Mouse (Mus musculus) forebrain, embryonic 10.5 days (tissue): ENCODE data around the gene Gm28374. TPM values are rescaled to one million over a fixed set of nuclear protein-coding genes. Genes with fewer than 3 reads are reported as not detected.
A peak's percentile ranks its signal among the peaks of the same experiment; 100 is the strongest.

Experiments used
- DNase-seq: peaks from one replicate; pipeline ENCODE4 v3.0.0-alpha.2; 2017; ENCODE audit warnings: low spot score; ENCODE audit errors: extremely low spot score
- H3K27ac ChIP-seq: fragments of 300-500 bp; sonication (generic); 2 replicates; pipeline ENCODE4 v1.5.1; 2016; ENCODE audit warnings: mild to moderate bottlenecking
- H3K27me3 ChIP-seq: fragments of 300-500 bp; sonication (generic); 2 replicates; pipeline ENCODE4 v1.6.1; 2016; ENCODE audit warnings: mild to moderate bottlenecking; ENCODE audit not compliant: poor library complexity, severe bottlenecking
- H3K36me3 ChIP-seq: fragments of 300-500 bp; sonication (generic); replicated peaks from 2 replicates; pipeline ENCODE4 v1.6.1; 2016; ENCODE audit warnings: mild to moderate bottlenecking, moderate library complexity
- H3K4me1 ChIP-seq: fragments of 300-500 bp; sonication (generic); 2 replicates; pipeline ENCODE4 v1.6.1; 2016
- H3K4me3 ChIP-seq: fragments of 300-500 bp; sonication (generic); 2 replicates; pipeline ENCODE4 v1.5.1; 2016; ENCODE audit warnings: mild to moderate bottlenecking, moderate library complexity
- H3K9me3 ChIP-seq: fragments of 300-500 bp; sonication (generic); 2 replicates; pipeline ENCODE4 v1.6.1; 2016; ENCODE audit warnings: mild to moderate bottlenecking, moderate library complexity
- WGBS: fragments of 180-500 bp; shearing (Covaris S2); methylation state at CpG from one replicate; pipeline ENCODE4 v1.1.7; 2016; 5-methylcytosine and 5-hydroxymethylcytosine counted together
- polyA plus RNA-seq: library from polyadenylated mRNA; unstranded; fragments of >200 nt; fragmentation: Nextera tagmentation; extraction: Ambion mirVana; gene quantifications from 2 replicates; pipeline ENCODE4 v1.2.1, GENCODE M21; 2016

Gene Gm28374
- polyA plus RNA-seq, 1 experiment from 2014 or later, result 3.1 TPM

DNA sequence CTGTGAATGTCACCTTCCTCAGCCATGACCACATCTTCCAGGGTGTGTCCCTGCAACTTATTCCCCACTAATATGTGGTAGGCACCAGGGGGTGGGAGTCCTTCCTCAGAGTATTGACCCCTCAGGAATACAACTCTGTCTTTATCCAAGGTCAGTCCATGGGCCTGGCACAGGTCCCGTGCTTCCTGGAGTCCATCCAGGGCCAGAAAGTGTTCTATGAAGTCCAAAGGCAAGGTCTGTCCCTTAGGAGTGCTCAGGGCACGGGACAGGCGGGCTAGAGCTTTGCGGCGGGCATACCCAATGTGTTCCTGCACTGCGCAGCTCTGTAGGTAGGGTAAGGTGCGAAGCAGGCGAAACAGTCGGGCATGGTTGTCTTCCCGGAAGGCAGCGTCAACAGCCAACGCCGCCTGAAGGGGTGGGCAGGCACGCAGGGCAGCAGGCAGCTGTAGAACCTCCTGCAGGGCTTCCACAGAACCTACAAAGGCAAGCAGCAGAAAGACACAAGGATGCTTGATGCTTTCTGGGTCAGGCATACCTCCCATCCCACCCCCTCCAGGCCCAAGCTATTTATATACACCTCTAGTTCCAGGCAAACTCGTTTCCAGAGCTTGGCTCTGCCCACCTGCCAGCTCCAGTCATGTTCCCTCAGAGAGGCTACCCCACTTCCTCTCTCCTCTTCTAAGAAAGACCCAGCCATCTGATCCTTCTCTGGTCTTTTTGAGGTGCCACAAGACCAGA is 34.2 kb upstream of the Gm28374 start:
- no peak overlapping the region for H3K27ac ChIP-seq
- H3K27me3 ChIP-seq, result no peaks in the 10 kb centered on the region
- peaks cover 32% of the 10 kb centered on the region for H3K4me1 ChIP-seq
- H3K9me3 ChIP-seq, result no peaks in the 10 kb centered on the region
- DNase-seq, result no peak
- peak overlapping the region; percentile 96 for H3K4me3 ChIP-seq
- 94% methylated on average over 15 of the region's 15 CpGs for WGBS
- H3K36me3 ChIP-seq, result peaks cover 58% of the 10 kb centered on the region

GRCm38 (mm10) chr19:6113116-6113515 is 31.1 kb upstream of the Gm28374 start:
- DNase-seq, result no peak

DNA sequence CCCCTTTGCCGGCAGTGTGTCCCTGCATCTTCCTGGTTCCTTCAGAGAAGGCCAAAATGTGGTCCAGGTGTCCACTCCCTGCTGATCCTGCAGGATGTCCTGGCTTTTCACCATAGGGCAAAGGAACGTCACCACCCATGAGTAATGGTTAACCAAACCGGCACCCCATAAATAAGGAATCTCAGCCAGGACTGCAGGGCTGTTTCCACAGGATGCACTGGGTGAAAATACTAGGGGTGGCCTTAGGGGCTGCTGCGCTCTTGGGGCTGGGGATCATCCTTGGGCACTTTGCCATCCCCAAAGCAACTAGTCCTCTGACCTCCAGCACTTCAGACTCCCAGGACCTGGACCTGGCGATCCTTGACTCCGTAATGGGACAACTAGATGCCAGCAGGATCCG is 23.5 kb upstream of the Gm28374 start, which contains the start of gene Naaladl1:
Gene Naaladl1, plus strand, starts transcription at position 197 of the 400 bp plus-strand sequence.
- Histone ChIP-seq H3K27me3 (no peaks in the 10 kb centered on the region), H3K36me3 (peaks cover 13% of the 10 kb centered on the region), H3K4me3 (no peak within 1 kb of the TSS), H3K4me1 (peaks cover 9% of the 10 kb centered on the region), H3K9me3 (no peaks in the 10 kb centered on the region), H3K27ac (no peak within 1 kb of the TSS)
- 92% methylated on average over 7 of the region's 7 CpGs for WGBS
- no peak for DNase-seq

More at GRCm38 (mm10) chr19:6113116-6113515, 31.1 kb upstream of the Gm28374 start:
- no peak overlapping the region for H3K4me3 ChIP-seq
- peaks cover 58% of the 10 kb centered on the region for H3K36me3 ChIP-seq
- H3K9me3 ChIP-seq, result no peaks in the 10 kb centered on the region
- no peak overlapping the region for H3K27ac ChIP-seq
- H3K27me3 ChIP-seq, result no peaks in the 10 kb centered on the region
- WGBS, result 76% methylated on average over 6 of the region's 6 CpGs
- peaks cover 18% of the 10 kb centered on the region for H3K4me1 ChIP-seq

DNA sequence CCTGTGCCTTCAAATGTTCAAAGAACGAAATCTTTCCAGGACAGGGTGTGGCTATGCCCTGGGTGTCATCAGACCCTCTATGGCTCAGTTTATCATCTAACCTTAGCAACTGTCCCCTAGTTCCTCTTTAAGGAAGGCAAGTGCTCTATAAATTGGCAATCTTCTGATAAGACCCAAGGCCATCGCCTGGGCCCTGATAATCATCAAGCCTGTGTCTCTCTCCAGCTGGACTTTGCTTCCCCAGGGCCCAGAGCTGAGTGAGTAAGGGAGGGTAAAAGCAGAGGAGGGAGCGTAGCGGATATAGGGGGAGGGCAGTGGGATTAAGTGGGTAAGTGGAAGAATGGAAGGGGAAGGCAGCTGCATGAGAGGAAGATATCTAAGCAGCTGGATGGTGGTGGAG is 22.4 kb upstream of the Gm28374 start:
- H3K27me3 ChIP-seq, result no peaks in the 10 kb centered on the region
- no peak overlapping the region for H3K27ac ChIP-seq
- no peak overlapping the region for H3K4me3 ChIP-seq
- H3K36me3 ChIP-seq, result peaks cover 23% of the 10 kb centered on the region
- H3K9me3 ChIP-seq, result no peaks in the 10 kb centered on the region
- no peak for DNase-seq
- 87% methylated on average over 4 of the region's 4 CpGs for WGBS
- H3K4me1 ChIP-seq, result peaks cover 11% of the 10 kb centered on the region

DNA sequence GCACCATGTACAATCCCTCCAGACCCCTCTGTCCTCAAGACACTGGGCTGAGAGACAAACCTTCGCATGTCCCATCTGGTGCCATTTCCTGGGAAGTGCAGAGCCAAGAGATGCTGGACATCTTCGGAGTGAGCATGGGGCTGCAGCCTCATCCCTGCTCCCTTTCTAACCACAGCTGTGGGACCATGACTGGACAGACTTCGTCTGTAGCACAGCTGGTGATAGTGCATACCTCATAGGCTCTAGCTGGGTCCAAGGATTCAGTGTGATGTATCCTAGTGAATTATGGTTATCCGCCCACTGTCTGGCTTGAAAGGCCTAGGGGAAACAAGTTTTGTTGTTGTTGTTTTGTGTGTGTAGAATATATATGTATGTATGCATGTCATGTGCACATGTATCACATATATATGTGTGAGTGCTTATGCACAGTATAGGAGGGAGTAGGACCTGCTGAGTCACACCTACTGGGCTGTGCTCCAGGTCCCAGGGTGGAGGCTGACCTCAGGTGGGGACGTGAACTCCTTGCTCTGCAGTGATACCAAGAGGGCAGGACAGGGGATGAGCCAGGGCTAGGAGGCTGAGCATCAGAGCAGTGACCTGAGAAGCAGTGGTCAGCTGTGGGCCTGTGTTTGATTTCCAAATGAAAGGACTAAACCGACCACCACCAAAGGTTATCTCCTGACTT is 20.3 kb upstream of the Gm28374 start:
- H3K4me1 ChIP-seq, result peaks cover 11% of the 10 kb centered on the region
- 82% methylated on average over 6 of the region's 6 CpGs for WGBS
- H3K27me3 ChIP-seq, result no peaks in the 10 kb centered on the region
- DNase-seq, result no peak
- H3K36me3 ChIP-seq, result peaks cover 39% of the 10 kb centered on the region
- H3K9me3 ChIP-seq, result no peaks in the 10 kb centered on the region
- no peak overlapping the region for H3K4me3 ChIP-seq
- H3K27ac ChIP-seq, result no peak overlapping the region

DNA sequence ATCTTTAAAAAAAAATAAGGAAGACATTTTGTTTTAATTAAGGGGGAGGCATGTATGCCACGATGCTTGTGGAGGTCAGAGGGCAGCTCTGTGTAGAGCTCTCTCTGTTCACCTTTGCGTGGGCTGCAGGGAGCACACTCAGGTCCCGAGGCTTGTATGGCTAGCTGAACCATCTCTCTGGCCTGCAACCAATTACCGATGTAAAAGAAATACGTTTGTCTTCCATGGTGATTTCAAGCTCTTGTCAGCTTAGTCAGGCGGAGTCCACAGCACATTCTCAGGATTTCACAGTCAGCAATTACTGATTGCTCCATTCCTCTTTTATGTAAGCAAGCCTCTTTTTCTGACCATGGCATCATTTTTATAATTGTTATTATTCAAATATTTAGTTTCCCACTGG is 19.1 kb upstream of the Gm28374 start:
- no peak for DNase-seq
- no peak overlapping the region for H3K4me3 ChIP-seq
- WGBS, result 59% methylated on average over 6 of the region's 6 CpGs
- H3K27ac ChIP-seq, result no peak overlapping the region
- H3K36me3 ChIP-seq, result peaks cover 45% of the 10 kb centered on the region
- peaks cover 8% of the 10 kb centered on the region for H3K4me1 ChIP-seq
- no peaks in the 10 kb centered on the region for H3K27me3 ChIP-seq
- no peaks in the 10 kb centered on the region for H3K9me3 ChIP-seq

GRCm38 (mm10) chr19:6097847-6098246 is 15.8 kb upstream of the Gm28374 start:
- WGBS, result 86% methylated on average over 3 of the region's 3 CpGs
- Histone ChIP-seq H3K4me1 (peaks cover 8% of the 10 kb centered on the region), H3K36me3 (peaks cover 74% of the 10 kb centered on the region)

GRCm38 (mm10) chr19:6094119-6094518 is 12.1 kb upstream of the Gm28374 start, which contains the start of gene AC131692.1:
AC131692.1 (plus strand) TSS chr19:6094419.
- H3K36me3 ChIP-seq, result peaks cover 98% of the 10 kb centered on the region
- no peak within 1 kb of the TSS for H3K27ac ChIP-seq
- H3K27me3 ChIP-seq, result no peaks in the 10 kb centered on the region
- H3K9me3 ChIP-seq, result no peaks in the 10 kb centered on the region
- 94% methylated on average over 7 of the region's 7 CpGs for WGBS
- H3K4me3 ChIP-seq, result no peak within 1 kb of the TSS
- DNase-seq, result no peak
- no peaks in the 10 kb centered on the region for H3K4me1 ChIP-seq

More at GRCm38 (mm10) chr19:6097847-6098246, 15.8 kb upstream of the Gm28374 start:
- Histone ChIP-seq H3K27me3 (no peaks in the 10 kb centered on the region), H3K9me3 (no peaks in the 10 kb centered on the region), H3K4me3 (no peak overlapping the region), H3K27ac (no peak overlapping the region)
- DNase-seq, result no peak

GRCm38 (mm10) chr19:6088841-6089240 is 6.8 kb upstream of the Gm28374 start:
- Histone ChIP-seq H3K4me3 (no peak overlapping the region), H3K9me3 (no peaks in the 10 kb centered on the region), H3K36me3 (peaks cover 80% of the 10 kb centered on the region), H3K4me1 (peaks cover 16% of the 10 kb centered on the region), H3K27me3 (no peaks in the 10 kb centered on the region), H3K27ac (no peak overlapping the region)
- WGBS, result 95% methylated on average over 13 of the region's 13 CpGs
- DNase-seq, result no peak

GRCm38 (mm10) chr19:6085417-6085879 is 3.4 kb upstream of the Gm28374 start:
- no peaks in the 10 kb centered on the region for H3K27me3 ChIP-seq
- under 1% methylated on average over 17 of the region's 17 CpGs for WGBS
- H3K9me3 ChIP-seq, result no peaks in the 10 kb centered on the region
- peaks cover 70% of the 10 kb centered on the region for H3K36me3 ChIP-seq
- peak overlapping the region; percentile 89 for H3K4me3 ChIP-seq
- H3K27ac ChIP-seq, result peak overlapping the region; percentile 91
- DNase-seq, result peak; percentile 75
- H3K4me1 ChIP-seq, result peaks cover 23% of the 10 kb centered on the region

GRCm38 (mm10) chr19:6084478-6085248 is 2.6 kb upstream of the Gm28374 start, which contains the start of the genes Zfpl1 and Cdca5:
Zfpl1 (minus strand) TSS chr19:6084956.
Cdca5 (plus strand) TSS chr19:6084983.
- Histone ChIP-seq H3K36me3 (peaks cover 70% of the 10 kb centered on the region), H3K4me3 (peak within 1 kb of the TSS; percentile 89), H3K4me1 (peaks cover 23% of the 10 kb centered on the region), H3K27ac (peak within 1 kb of the TSS; percentile 91), H3K9me3 (no peaks in the 10 kb centered on the region), H3K27me3 (no peaks in the 10 kb centered on the region)
- under 1% methylated on average over 58 of the region's 58 CpGs for WGBS
- DNase-seq, result peak; percentile 98

GRCm38 (mm10) chr19:6079983-6080480 is 2.0 kb downstream of the Gm28374 start, which contains the start of gene Tmem262:
Tmem262 (plus strand) TSS chr19:6080033.
- H3K27me3 ChIP-seq, result no peaks in the 10 kb centered on the region
- 95% methylated on average over 12 of the region's 12 CpGs for WGBS
- peaks cover 39% of the 10 kb centered on the region for H3K36me3 ChIP-seq
- H3K4me3 ChIP-seq, result no peak within 1 kb of the TSS
- H3K27ac ChIP-seq, result no peak within 1 kb of the TSS
- H3K9me3 ChIP-seq, result no peaks in the 10 kb centered on the region
- DNase-seq, result no peak
- peaks cover 31% of the 10 kb centered on the region for H3K4me1 ChIP-seq
